Mouse (Mus musculus) neural tube, embryonic 14.5 days (tissue): ENCODE data around the gene Crim1. TPM values are rescaled to one million over a fixed set of nuclear protein-coding genes. Genes with fewer than 3 reads are reported as not detected.

Experiments
- ATAC-seq: fragments of 200-750 bp; cut with Nextera tagmentation; 2 replicates; pipeline ENCODE4 v1.8.0; 2017; ENCODE audit warnings: low read depth, mild to moderate bottlenecking, moderate TSS enrichment, moderate library complexity
- H3K27ac ChIP-seq: fragments of 300-500 bp; sonication (generic); 2 replicates; pipeline ENCODE4 v1.5.1; 2014; ENCODE audit warnings: low read depth, mild to moderate bottlenecking, control low read depth, low read length, moderate library complexity, mixed read lengths
- H3K27me3 ChIP-seq: fragments of 300-500 bp; sonication (generic); 2 replicates; pipeline ENCODE4 v1.6.1; 2014; ENCODE audit warnings: low read length; ENCODE audit not compliant: control insufficient read depth, insufficient read depth
- H3K36me3 ChIP-seq: fragments of 300-500 bp; sonication (generic); 2 replicates; pipeline ENCODE4 v1.6.1; 2014; ENCODE audit warnings: low read length, mixed read lengths; ENCODE audit not compliant: control insufficient read depth, insufficient read depth
- H3K4me1 ChIP-seq: fragments of 300-500 bp; sonication (generic); 2 replicates; pipeline ENCODE4 v1.6.1; 2014; ENCODE audit warnings: low read length; ENCODE audit not compliant: control insufficient read depth, insufficient read depth
- H3K4me2 ChIP-seq: fragments of 300-500 bp; sonication (generic); 2 replicates; pipeline ENCODE4 v1.6.1; 2014; ENCODE audit warnings: mild to moderate bottlenecking, low read depth, low read length, control low read depth
- H3K4me3 ChIP-seq: fragments of 300-500 bp; sonication (generic); 2 replicates; pipeline ENCODE4 v1.5.1; 2014; ENCODE audit warnings: low read depth, low read length, control low read depth, mixed read lengths
- H3K9ac ChIP-seq: fragments of 300-500 bp; sonication (generic); replicated peaks from 2 replicates; pipeline ENCODE4 v1.6.1; 2014; ENCODE audit warnings: low read depth, mild to moderate bottlenecking, control low read depth, low read length, mixed read lengths
- H3K9me3 ChIP-seq: fragments of 300-500 bp; sonication (generic); 2 replicates; pipeline ENCODE4 v1.6.1; 2016; ENCODE audit warnings: low read length; ENCODE audit not compliant: control insufficient read depth
- WGBS: fragments of 180-500 bp; shearing (Covaris S2); extraction: QIAGEN DNeasy Blood & Tissue Kit; methylation state at CpG from one replicate; pipeline ENCODE4 v1.1.7; 2014; 5-methylcytosine and 5-hydroxymethylcytosine counted together
- polyA plus RNA-seq: library from polyadenylated mRNA; unstranded; fragments of >200 nt; fragmentation: Nextera tagmentation; extraction: Ambion mirVana; gene quantifications from 2 replicates; pipeline ENCODE4 v1.2.1, GENCODE M21; 2014

Gene Crim1
- polyA plus RNA-seq, 1 experiment from 2014 or later, result 22.8 TPM

DNA sequence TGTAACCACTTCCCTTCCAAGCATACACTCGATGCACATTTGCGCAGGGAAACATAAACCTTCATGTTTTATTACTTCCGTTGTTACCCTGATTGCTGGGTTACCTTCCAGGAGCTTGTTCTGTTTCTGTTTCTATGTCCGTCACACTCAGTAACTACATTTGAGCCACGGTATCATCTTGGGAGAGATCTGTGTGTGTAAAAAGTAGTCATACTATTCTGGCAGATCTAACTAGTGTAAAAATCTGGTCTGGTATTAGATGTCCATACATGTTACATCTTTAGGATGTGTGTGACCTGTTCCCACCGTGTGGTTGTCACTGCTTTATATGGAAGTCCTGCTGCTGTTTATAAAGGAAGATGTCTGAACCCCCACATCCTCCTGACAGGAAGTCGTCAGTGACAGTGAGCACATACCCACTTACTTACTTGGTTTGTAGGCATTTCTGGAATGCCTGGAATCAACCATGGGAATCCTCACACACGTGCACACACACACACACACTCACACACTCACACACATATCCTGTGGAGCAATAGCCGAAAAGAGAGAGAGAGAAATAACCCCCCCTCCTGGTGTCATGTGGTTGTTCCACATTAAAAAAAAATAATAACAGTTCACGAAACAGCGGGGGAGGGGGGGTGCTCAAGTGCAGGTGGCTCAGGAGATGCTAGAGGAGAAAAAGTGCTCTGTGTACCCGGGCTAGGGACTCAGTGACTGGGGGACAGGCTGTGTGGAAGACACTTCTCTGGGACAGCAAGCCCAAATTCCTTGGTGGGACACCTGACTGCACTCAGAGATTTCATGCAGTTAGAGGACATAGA lies 151.8 kb downstream of the Crim1 start:
- WGBS, result 83% methylated on average over 12 of the region's 12 CpGs

DNA sequence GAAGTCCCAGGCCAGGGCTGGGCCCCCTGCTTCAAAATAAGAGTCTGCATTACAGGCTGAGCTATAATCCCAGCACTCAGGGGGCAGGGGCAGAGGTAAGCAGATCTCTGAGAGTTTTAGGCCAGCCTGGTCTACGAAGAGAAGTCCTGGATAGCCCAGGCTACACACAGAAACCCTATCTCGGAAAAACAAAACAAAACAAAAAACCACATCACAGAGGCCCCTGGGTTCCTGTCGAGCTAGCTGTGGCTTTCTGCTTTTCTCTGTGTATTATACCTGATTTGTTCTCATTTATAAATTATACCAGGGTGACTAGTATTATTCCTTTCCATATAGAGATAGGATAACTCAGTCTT lies 152.4 kb downstream of the Crim1 start:
- WGBS, result 91% methylated on average over 3 of the region's 3 CpGs
- ATAC-seq, result no peak
- no peak overlapping the region for H3K27ac ChIP-seq
- H3K4me2 ChIP-seq, result no peak overlapping the region
- no peak overlapping the region for H3K9ac ChIP-seq
- no peaks in the 10 kb centered on the region for H3K9me3 ChIP-seq
- no peaks in the 10 kb centered on the region for H3K27me3 ChIP-seq
- H3K4me1 ChIP-seq, result 0 out of 2 replicates have a peak, but pooled peaks cover 3% of the 10 kb centered on the region
- H3K36me3 ChIP-seq, result peaks cover 4% of the 10 kb centered on the region; the same call in 1 of the 2 replicates
- H3K4me3 ChIP-seq, result no peak overlapping the region

More for the DNA sequence above, 151.8 kb downstream of the Crim1 start:
- H3K27me3 ChIP-seq, result no peaks in the 10 kb centered on the region
- no peak for ATAC-seq
- H3K4me2 ChIP-seq, result no peak overlapping the region
- no peak overlapping the region for H3K4me3 ChIP-seq
- H3K27ac ChIP-seq, result no peak overlapping the region
- no peak overlapping the region for H3K9ac ChIP-seq
- H3K4me1 ChIP-seq, result 0 out of 2 replicates have a peak, but pooled peaks cover 3% of the 10 kb centered on the region
- peaks cover 4% of the 10 kb centered on the region; the same call in 1 of the 2 replicates for H3K36me3 ChIP-seq
- no peaks in the 10 kb centered on the region for H3K9me3 ChIP-seq

DNA sequence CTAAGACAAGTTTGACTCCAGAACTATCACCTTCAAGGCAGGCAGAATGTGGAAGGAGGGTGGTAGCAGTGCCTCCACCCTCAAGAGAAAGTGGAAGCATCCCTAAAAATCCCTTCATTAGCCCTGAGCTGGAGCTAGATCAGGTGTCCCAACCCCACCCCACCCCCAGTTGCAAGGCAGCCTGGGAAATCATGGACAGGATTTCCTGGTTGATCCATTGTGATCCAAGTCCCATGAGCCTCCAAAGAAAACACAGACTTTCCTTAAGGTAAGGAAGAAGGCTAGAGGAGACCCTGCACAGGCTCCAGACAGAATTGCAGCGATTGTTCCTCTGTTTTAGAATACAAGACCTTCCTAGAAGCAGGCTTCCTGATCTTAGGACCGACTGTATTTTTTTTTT lies 154.4 kb downstream of the Crim1 start:
- Histone ChIP-seq H3K4me1 (0 out of 2 replicates have a peak, but pooled peaks cover 3% of the 10 kb centered on the region), H3K4me2 (no peak overlapping the region), H3K4me3 (no peak overlapping the region), H3K27ac (no peak overlapping the region), H3K36me3 (peaks cover 4% of the 10 kb centered on the region; the same call in 1 of the 2 replicates), H3K27me3 (no peaks in the 10 kb centered on the region), H3K9me3 (no peaks in the 10 kb centered on the region), H3K9ac (no peak overlapping the region)
- no peak for ATAC-seq
- 87% methylated on average over 2 of the region's 2 CpGs for WGBS

DNA sequence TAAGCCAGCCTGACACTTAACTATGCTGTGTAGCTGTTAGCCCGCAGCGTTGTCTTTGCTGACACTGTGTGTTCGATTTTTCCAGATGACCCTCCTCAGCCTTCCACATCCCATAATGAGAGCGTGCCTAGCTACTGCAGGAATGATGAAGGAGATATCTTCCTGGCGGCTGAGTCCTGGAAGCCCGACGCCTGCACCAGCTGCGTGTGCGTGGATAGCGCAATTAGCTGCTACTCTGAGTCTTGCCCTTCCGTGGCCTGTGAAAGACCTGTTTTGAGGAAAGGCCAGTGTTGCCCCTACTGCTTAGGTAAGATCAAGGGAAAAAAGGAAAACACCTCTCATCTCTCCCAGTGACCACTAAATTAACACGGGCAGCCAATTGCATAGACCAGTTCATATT lies 154.8 kb downstream of the Crim1 start:
- Histone ChIP-seq H3K27me3 (no peaks in the 10 kb centered on the region), H3K4me1 (0 out of 2 replicates have a peak, but pooled peaks cover 3% of the 10 kb centered on the region), H3K9me3 (no peaks in the 10 kb centered on the region), H3K4me2 (no peak overlapping the region), H3K4me3 (no peak overlapping the region), H3K9ac (no peak overlapping the region), H3K36me3 (peaks cover 4% of the 10 kb centered on the region; the same call in 1 of the 2 replicates), H3K27ac (no peak overlapping the region)
- ATAC-seq, result no peak
- WGBS, result 67% methylated on average over 12 of the region's 12 CpGs

DNA sequence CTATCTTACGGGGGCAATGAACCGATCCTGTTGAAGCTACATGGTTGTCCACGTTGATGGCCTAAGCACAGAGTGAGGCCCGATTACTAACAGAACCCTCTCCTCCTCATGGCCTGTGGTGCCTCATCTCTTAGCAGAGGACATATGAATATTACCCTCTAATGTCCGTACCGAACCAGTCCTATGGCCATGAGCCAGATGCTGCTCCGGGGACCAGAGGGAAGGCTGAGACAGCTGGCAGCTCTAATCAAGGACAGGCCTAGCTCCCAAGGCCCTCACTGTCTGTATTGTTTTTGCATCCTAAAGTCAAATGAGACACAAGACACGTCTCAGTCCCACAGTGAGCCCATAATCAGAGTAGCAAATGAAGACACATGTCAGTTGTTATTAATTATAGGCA lies 155.6 kb downstream of the Crim1 start:
- H3K9ac ChIP-seq, result no peak overlapping the region
- no peaks in the 10 kb centered on the region for H3K27me3 ChIP-seq
- H3K4me3 ChIP-seq, result no peak overlapping the region
- no peak for ATAC-seq
- H3K36me3 ChIP-seq, result peaks cover 4% of the 10 kb centered on the region; the same call in 1 of the 2 replicates
- H3K4me2 ChIP-seq, result no peak overlapping the region
- H3K27ac ChIP-seq, result no peak overlapping the region
- H3K4me1 ChIP-seq, result 0 out of 2 replicates have a peak, but pooled peaks cover 3% of the 10 kb centered on the region
- no peaks in the 10 kb centered on the region for H3K9me3 ChIP-seq
- WGBS, result 61% methylated on average over 8 of the region's 8 CpGs

DNA sequence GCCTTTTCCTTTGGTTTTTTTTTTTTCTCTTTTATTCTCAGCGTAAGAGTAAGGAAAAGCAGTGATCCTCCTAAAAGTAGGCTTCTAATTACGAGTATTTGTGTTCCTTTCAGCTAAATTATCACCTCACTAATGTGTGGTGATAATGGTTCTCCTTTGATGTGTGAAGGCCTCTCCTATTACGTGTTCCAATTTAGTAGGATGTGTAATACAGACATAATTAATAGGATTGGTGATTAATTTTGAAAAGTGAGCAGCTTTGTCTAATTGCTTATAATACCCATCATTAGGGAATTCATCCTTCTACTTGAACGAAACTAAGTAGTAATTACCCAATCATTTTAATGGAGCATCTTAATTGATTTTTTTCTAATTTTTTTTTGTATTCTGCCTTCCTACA lies 157.7 kb downstream of the Crim1 start:
- ATAC-seq, result no peak
- Histone ChIP-seq H3K9me3 (no peaks in the 10 kb centered on the region), H3K4me2 (no peak overlapping the region), H3K4me3 (no peak overlapping the region), H3K9ac (no peak overlapping the region), H3K4me1 (0 out of 2 replicates have a peak, but pooled peaks cover 3% of the 10 kb centered on the region), H3K36me3 (0 out of 2 replicates have a peak, but pooled peaks cover 4% of the 10 kb centered on the region), H3K27ac (no peak overlapping the region), H3K27me3 (no peaks in the 10 kb centered on the region)
- WGBS, result 42% methylated on average over 4 of the region's 4 CpGs

DNA sequence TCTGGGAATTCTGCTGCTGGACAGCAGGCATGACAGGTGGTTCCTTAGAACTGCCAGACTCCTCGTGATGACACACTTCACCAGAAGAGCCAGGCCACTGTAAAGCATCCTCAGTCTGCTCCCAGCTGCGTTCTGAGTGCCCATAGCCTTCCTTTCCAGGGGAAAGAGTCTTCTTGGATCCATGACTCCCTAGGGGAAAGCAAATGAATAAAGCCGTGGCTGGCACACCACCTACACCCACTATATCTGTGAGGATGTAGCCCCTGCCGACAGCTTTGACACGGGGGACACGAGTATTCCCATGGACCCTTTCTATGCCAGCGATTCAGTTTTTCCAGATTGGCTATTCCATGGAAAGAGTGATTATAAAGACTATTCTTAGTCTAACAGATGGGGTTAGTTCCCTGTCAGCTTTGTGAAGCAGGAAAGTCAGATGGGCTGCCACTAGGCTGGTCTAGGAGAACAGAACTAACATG lies 158.2 kb downstream of the Crim1 start:
- no peak overlapping the region for H3K27ac ChIP-seq
- H3K9ac ChIP-seq, result no peak overlapping the region
- 0 out of 2 replicates have a peak, but pooled peaks cover 3% of the 10 kb centered on the region for H3K4me1 ChIP-seq
- H3K36me3 ChIP-seq, result 0 out of 2 replicates have a peak, but pooled peaks cover 4% of the 10 kb centered on the region
- no peaks in the 10 kb centered on the region for H3K9me3 ChIP-seq
- WGBS, result 53% methylated on average over 7 of the region's 7 CpGs
- H3K4me3 ChIP-seq, result no peak overlapping the region
- ATAC-seq, result peak; percentile 60; the same call in 1 of the 2 replicates
- H3K27me3 ChIP-seq, result no peaks in the 10 kb centered on the region
- H3K4me2 ChIP-seq, result no peak overlapping the region

DNA sequence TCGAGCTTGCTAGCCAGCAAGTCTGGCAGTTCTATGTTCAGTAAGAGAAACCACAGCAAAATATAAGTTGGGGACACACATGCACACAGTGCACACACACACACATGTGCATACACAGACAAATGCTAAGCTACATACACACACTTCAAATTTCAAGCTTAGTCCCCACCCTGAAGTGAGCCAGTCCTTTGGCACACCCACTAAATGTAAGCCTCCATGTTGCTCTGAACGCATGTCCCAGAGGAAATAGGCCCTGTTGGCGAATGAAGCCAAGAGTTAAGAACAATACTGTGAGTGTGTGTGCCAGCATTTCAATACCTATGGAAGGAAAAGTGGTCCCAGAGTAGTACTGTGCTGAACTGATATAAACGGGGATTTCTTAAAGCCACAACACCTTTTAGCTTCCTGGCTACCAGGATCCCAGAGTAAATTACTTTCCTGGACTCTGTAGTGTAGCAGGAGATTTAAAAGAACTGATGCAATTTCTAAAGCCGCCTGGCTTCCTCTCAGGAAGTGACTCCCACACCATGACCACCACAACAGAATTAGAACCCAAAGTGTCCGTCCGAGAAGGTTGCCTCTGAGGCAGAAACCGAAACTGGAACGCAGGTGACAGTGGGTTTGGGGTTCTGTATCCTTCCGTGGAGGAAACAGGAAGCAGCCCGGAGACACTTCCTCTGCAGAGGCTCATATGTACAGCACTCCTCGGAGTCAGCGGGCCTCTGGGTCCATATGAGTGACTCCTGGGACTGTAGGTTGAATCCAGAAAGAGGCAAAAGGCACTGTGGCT lies 162.1 kb downstream of the Crim1 start:
- no peak overlapping the region for H3K9ac ChIP-seq
- H3K27ac ChIP-seq, result no peak overlapping the region
- no peak overlapping the region for H3K4me2 ChIP-seq
- no peaks in the 10 kb centered on the region for H3K4me1 ChIP-seq
- no peaks in the 10 kb centered on the region for H3K36me3 ChIP-seq
- no peaks in the 10 kb centered on the region for H3K9me3 ChIP-seq
- H3K4me3 ChIP-seq, result no peak overlapping the region
- ATAC-seq, result no peak
- 81% methylated on average over 13 of the region's 13 CpGs for WGBS
- H3K27me3 ChIP-seq, result no peaks in the 10 kb centered on the region
